Mouse (Mus musculus) heart, adult 2 months (tissue): ENCODE measurements around the gene Wnt11. TPM values are rescaled to one million over a fixed set of nuclear protein-coding genes. Genes with fewer than 3 reads are reported as not detected.

ENCODE experiments used
- DNase-seq, 2 experiments: peaks; one replicate each; pipeline ENCODE4 v3.0.0; 2021
- H3K27ac ChIP-seq: fragments of 200-600 bp; 2 replicates; pipeline ENCODE4 v1.8.1; 2022
- H3K27me3 ChIP-seq: fragments of 200-500 bp; 2 replicates; pipeline ENCODE4 v1.6.1; 2012; ENCODE audit warnings: mild to moderate bottlenecking, low read length, inconsistent platforms, mixed read lengths; ENCODE audit not compliant: control insufficient read depth, insufficient read depth
- H3K36me3 ChIP-seq: fragments of 200-500 bp; 2 replicates; pipeline ENCODE4 v1.6.1; 2012; ENCODE audit warnings: low read length, inconsistent platforms; ENCODE audit not compliant: control insufficient read depth, insufficient read depth
- H3K4me1 ChIP-seq: fragments of 200-500 bp; 2 replicates; pipeline ENCODE4 v1.6.1; 2011; ENCODE audit warnings: low read length; ENCODE audit not compliant: control insufficient read depth, insufficient read depth
- H3K4me3 ChIP-seq: fragments of 200-600 bp; 2 replicates; pipeline ENCODE4 v1.8.1; 2022
- H3K79me2 ChIP-seq: fragments of 200-500 bp; replicated peaks from 2 replicates; pipeline ENCODE4 v1.6.1; 2012; ENCODE audit warnings: mild to moderate bottlenecking, inconsistent platforms, low read length, moderate library complexity, mixed read lengths; ENCODE audit not compliant: control insufficient read depth, insufficient read depth
- H3K9ac ChIP-seq: fragments of 200-500 bp; 2 replicates; pipeline ENCODE4 v1.6.1; 2012; ENCODE audit warnings: low read depth, mild to moderate bottlenecking, control low read depth, inconsistent platforms, low read length, mixed read lengths
- CTCF ChIP-seq: fragments of 200-600 bp; IDR thresholded peaks from 2 replicates; pipeline ENCODE4 v1.8.1; 2022; ENCODE audit warnings: antibody characterized with exemption, mild to moderate bottlenecking, moderate library complexity
- EP300 ChIP-seq: fragments of 200-500 bp; IDR thresholded peaks from 2 replicates; pipeline ENCODE4 v1.6.1; 2011; ENCODE audit warnings: low read depth, low read length, control low read depth; ENCODE audit not compliant: insufficient read depth
- POLR2A ChIP-seq: fragments of 200-500 bp; IDR thresholded peaks from 2 replicates; pipeline ENCODE4 v1.6.1; 2011; ENCODE audit warnings: mild to moderate bottlenecking, low read depth, low read length, control low read depth; ENCODE audit not compliant: insufficient read depth
- WGBS: fragments of 180-500 bp; shearing (Covaris S2); methylation state at CpG from one replicate; pipeline ENCODE4 v1.1.7; 2018; 5-methylcytosine and 5-hydroxymethylcytosine counted together
- intact Hi-C: fragments of 180-260 bp; cut with DNase I; formaldehyde crosslinking; loops from one replicate; pipeline ENCODE4 v1.15.1; 2025
- polyA plus RNA-seq: library from polyadenylated mRNA; depleted of rRNA; stranded (reverse); fragments of >200 nt; gene quantifications from 2 replicates; pipeline ENCODE4 v1.2.3, GENCODE M21; 2012
- total RNA-seq, 2 experiments: library from RNA; stranded (reverse); gene quantifications; 2 replicates each; pipeline ENCODE4 v1.2.3; 2021

The Wnt11 gene
- total and polyA plus RNA-seq, 3 experiments = 4.8 to 9.0 (median 7.3) TPM

DNA sequence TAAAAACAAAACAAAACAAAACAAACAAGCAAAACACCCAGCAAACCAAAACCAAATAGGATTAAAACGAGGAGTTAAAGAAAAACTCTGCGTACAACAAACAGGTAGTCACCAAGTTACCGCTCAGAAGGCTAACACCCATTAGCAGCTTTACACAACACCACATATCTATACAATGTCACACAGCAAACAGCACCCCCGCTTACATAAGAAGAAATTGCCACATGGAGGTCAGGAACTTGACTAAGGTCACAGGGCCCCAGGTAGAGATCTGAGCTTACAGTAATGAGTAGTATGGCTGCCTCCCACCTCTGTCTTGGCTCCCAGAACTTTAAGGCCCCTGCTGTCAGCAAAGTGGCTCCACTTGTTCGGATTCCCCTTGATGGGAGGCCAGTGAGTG lies 59.4 kb downstream of the Wnt11 start:
- H3K9ac ChIP-seq = no peak overlapping the region

DNA sequence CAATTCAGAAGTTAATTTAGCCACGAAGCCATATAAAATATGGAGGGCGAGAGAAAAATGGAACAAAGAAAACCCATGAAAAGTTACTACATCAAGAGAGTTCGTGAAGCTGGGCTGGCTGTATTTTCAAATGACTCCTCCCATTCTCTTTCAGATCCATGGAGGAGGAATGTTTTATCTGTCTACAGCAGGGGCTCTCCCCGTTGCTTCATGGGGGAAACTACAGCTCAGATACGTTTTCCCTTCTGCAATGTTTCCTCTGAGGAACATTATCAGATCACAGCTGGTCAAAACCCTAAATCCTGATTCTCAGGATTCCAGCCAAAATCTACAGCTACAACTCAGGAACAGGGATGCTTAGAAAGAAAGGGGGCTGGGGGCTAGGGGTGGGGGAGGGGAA lies 59.9 kb downstream of the Wnt11 start:
- intact Hi-C loops = no loop called here
- H3K27me3 ChIP-seq = no peaks in the 10 kb centered on the region
- H3K79me2 ChIP-seq = no peaks in the 10 kb centered on the region
- no peak overlapping the region for H3K4me3 ChIP-seq
- TF ChIP-seq POLR2A (no peak), CTCF (no peak), EP300 (no peak)
- no peak overlapping the region for H3K27ac ChIP-seq
- H3K36me3 ChIP-seq = no peaks in the 10 kb centered on the region
- no peak for DNase-seq
- H3K9ac ChIP-seq = no peak overlapping the region
- H3K4me1 ChIP-seq = peaks cover 3% of the 10 kb centered on the region; the same call in 1 of the 2 replicates
- WGBS = 56% methylated on average over 5 of the region's 5 CpGs

More for the DNA sequence above, 59.4 kb downstream of the Wnt11 start:
- intact Hi-C loops = no loop called here
- H3K4me1 ChIP-seq = peaks cover 3% of the 10 kb centered on the region; the same call in 1 of the 2 replicates
- 96% methylated on average over 5 of the region's 5 CpGs for WGBS
- no peak for DNase-seq
- H3K4me3 ChIP-seq = no peak overlapping the region
- no peaks in the 10 kb centered on the region for H3K79me2 ChIP-seq
- no peak overlapping the region for H3K27ac ChIP-seq
- no peaks in the 10 kb centered on the region for H3K27me3 ChIP-seq
- no peaks in the 10 kb centered on the region for H3K36me3 ChIP-seq
- TF ChIP-seq EP300 = no peak
- TF ChIP-seq CTCF = no peak
- TF ChIP-seq POLR2A = no peak

DNA sequence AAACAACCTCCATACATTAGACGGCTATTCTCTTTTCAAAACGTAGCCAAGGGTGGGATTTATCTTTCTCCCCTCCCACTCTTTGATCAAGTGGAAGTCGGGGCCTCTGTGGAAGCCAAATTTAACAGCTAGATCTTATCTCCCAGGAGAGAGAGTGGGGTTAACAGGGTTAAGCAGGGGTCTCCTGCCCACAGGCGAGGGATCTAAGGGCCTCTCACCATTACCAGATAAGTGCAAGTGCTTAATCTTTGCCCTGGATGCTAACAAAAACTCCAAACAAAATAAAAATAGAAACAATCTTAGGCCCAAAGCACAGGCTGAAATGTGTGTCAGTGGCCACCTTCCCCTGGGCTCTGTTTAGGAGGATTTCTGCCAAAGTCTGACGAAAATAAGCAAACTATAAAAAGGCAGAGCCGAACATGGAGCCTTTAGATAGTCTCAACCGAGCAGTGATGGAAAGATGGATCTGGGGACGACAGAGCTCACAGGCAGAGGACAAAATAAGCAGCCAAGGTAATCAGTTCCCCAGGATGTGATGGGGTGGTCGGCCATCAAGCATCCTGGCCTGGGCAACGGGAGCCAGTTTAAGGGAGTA lies 60.7 kb downstream of the Wnt11 start:
- H3K27ac ChIP-seq = peak overlapping the region; percentile 45; the same call in 1 of the 2 replicates
- no peak overlapping the region for H3K9ac ChIP-seq
- H3K4me3 ChIP-seq = no peak overlapping the region
- intact Hi-C loops = no loop called here
- no peaks in the 10 kb centered on the region for H3K36me3 ChIP-seq
- peak in 1 of 2 experiments; percentile 20 for DNase-seq
- TF ChIP-seq POLR2A (no peak), CTCF (no peak), EP300 (no peak)
- H3K79me2 ChIP-seq = no peaks in the 10 kb centered on the region
- peaks cover 7% of the 10 kb centered on the region for H3K4me1 ChIP-seq
- no peaks in the 10 kb centered on the region for H3K27me3 ChIP-seq
- WGBS = 26% methylated on average over 10 of the region's 10 CpGs

DNA sequence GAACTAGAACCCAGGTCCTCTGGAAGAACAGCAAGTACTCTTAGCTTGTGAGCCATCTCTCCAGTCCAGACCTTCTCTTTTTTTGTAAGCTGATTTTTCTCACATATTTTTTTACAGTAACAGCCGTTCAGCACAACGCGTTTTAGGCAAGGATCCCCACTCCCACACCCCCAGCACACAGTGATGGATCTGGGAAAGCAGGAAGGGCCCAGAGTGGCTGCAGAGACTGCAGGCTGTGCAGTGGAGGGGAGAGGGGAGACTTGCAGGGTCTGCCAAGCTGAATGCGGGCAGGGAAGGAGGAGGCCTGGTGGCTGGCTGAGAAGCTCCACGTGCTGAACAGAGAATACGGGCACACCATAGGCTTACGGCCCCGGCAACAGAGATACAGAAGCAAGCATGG lies 62.4 kb downstream of the Wnt11 start:
- no peak overlapping the region for H3K9ac ChIP-seq
- no peaks in the 10 kb centered on the region for H3K36me3 ChIP-seq
- H3K27ac ChIP-seq = no peak overlapping the region
- WGBS = 97% methylated on average over 8 of the region's 8 CpGs
- H3K4me1 ChIP-seq = peaks cover 9% of the 10 kb centered on the region
- DNase-seq = no peak
- no peaks in the 10 kb centered on the region for H3K79me2 ChIP-seq
- no peaks in the 10 kb centered on the region for H3K27me3 ChIP-seq
- no peak for TF ChIP-seq EP300
- TF ChIP-seq POLR2A = no peak
- intact Hi-C loops = no loop called here
- H3K4me3 ChIP-seq = no peak overlapping the region

DNA sequence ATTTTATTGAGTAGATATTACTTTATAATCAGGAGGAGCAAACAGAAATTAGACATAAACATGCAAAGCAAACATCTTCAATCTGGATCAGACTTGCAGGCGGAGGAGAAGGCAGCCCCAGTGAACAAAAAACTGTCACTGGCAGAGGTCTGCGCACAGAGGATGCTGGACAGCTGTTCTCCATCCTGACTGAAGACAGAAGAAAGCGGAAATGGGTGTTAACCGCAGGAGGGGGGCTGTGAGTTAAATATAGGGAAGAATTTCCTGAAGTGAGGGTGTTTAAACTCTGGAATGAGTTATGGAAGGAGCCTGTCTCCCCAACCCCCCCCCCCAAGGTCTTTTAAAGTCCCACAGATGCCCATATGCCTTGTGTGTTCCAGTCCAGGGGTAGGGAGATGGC lies 64.9 kb downstream of the Wnt11 start:
- no peak overlapping the region for H3K4me3 ChIP-seq
- TF ChIP-seq POLR2A (no peak), CTCF (no peak), EP300 (no peak)
- H3K4me1 ChIP-seq = peaks cover 13% of the 10 kb centered on the region
- H3K27me3 ChIP-seq = no peaks in the 10 kb centered on the region
- peak; percentile 40 to 44 for DNase-seq
- no peak overlapping the region; the same call in 1 of the 2 replicates for H3K27ac ChIP-seq
- intact Hi-C loops = no loop called here
- H3K9ac ChIP-seq = no peak overlapping the region
- H3K36me3 ChIP-seq = no peaks in the 10 kb centered on the region
- H3K79me2 ChIP-seq = no peaks in the 10 kb centered on the region
- 34% methylated on average over 4 of the region's 4 CpGs for WGBS

DNA sequence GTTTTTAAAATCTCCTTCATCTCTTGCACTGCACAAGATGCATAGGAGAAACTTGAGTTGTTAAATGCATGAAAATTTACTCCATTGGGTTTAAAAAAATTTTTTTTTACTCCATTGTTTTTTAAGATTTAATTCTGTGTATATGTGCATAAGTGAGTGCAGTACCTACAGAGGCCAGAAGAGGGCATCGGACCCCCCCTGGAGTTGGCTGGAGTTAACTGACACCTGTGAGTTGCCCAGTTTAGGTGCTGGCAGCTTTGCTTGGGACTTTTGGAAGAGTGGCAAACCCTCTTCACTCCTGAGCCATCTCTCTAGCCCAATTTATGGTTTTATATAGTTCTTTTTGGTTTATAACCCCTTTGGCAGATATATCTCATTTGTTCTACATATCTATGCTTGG lies 66.2 kb downstream of the Wnt11 start:
- DNase-seq = no peak
- no peak overlapping the region for H3K27ac ChIP-seq
- H3K9ac ChIP-seq = no peak overlapping the region
- 100% methylated on average over 1 of the region's 1 CpGs for WGBS
- no peaks in the 10 kb centered on the region for H3K36me3 ChIP-seq
- no peaks in the 10 kb centered on the region for H3K27me3 ChIP-seq
- TF ChIP-seq CTCF (peak; percentile 62), EP300 (no peak), POLR2A (no peak)
- H3K4me3 ChIP-seq = no peak overlapping the region
- H3K4me1 ChIP-seq = peaks cover 10% of the 10 kb centered on the region
- intact Hi-C loops = no loop called here
- H3K79me2 ChIP-seq = no peaks in the 10 kb centered on the region
